Mouse (Mus musculus): ENCODE results near the gene Smap2. TPM values are rescaled to one million over a fixed set of nuclear protein-coding genes. Genes with fewer than 3 reads are reported as not detected.

The Smap2 gene
- 100 to 1,000 TPM; 380 to 399 TPM for total RNA-seq (2023)

GRCm38 (mm10) chr4:121016928-121017657 is at the start of gene Smap2:
Gene Smap2, minus strand, starts transcription at chr4:121017247.

GRCm38 (mm10) chr4:121039331-121040115 is 22.5 kb upstream of the Smap2 start, which contains the start of gene Col9a2:
Gene Col9a2, plus strand, starts transcription at chr4:121039385.

GRCm38 (mm10) chr4:120951428-120951973 is 65.5 kb downstream of the Smap2 start, which contains the start of gene Zfp69:
Gene Zfp69, minus strand, starts transcription at chr4:120951699.

GRCm38 (mm10) chr4:120924554-120925299 is 92.3 kb downstream of the Smap2 start, which contains the start of gene Exo5:
Gene Exo5, minus strand, starts transcription at chr4:120925017.

Other genes with a start within 250 kb of the Smap2 start
- 10 to 100 TPM; 81.2 to 90.3 TPM for gene Nfyc, start 185.7 kb downstream of the Smap2 start, total RNA-seq (2023)
- under 1 TPM; 0.56 to 0.58 TPM for gene Rims3, start 162.4 kb downstream of the Smap2 start, total RNA-seq (2023)
- 10 to 100 TPM in 1 of 2 experiments, 1 to 10 TPM in 1; 9.1 to 11.8 TPM for gene Exo5, start 92.2 kb downstream of the Smap2 start, total RNA-seq (2023)
- gene Zfp69, start 65.5 kb downstream of the Smap2 start, total RNA-seq (2023), result 1 to 10 TPM; 7.9 to 9.3 TPM
- not detected for gene Col9a2, start 22.1 kb upstream of the Smap2 start, total RNA-seq (2023)
- 10 to 100 TPM; 33.5 to 33.7 TPM for gene Zmpste24, start 81.0 kb upstream of the Smap2 start, total RNA-seq (2023)
- not detected for gene Tmco2, start 92.0 kb upstream of the Smap2 start, total RNA-seq (2023)
- 10 to 100 TPM; 73.3 to 82.0 TPM for gene Rlf, start 197.8 kb upstream of the Smap2 start, total RNA-seq (2023)

Data from B cell, adult 67 days (primary cell).